Mouse (Mus musculus) left cerebral cortex, adult 9 months (tissue): ENCODE data around the gene Toporsl.

Source experiments
- DNase-seq, 2 experiments: peaks; one replicate each; pipeline ENCODE4 v3.0.0; 2022; ENCODE audit warnings: low spot score in 2 of 2

The Toporsl gene

GRCm38 (mm10) chr4:52595927-52596326 is at the start of gene Toporsl:
Gene Toporsl, plus strand, starts transcription at chr4:52596274.
- DNase-seq = no peak

GRCm38 (mm10) chr4:52557672-52558071 is 38.4 kb upstream of the Toporsl start:
- no peak for DNase-seq

GRCm38 (mm10) chr4:52558080-52558479 is 38.0 kb upstream of the Toporsl start:
- DNase-seq = no peak

GRCm38 (mm10) chr4:52563859-52564258 is 32.2 kb upstream of the Toporsl start:
- DNase-seq = no peak

- DNase-seq = no peak
Measured at GRCm38 (mm10) chr4:52586194-52586734, 9.8 kb upstream of the Toporsl start.

GRCm38 (mm10) chr4:52593821-52594356 is 2.2 kb upstream of the Toporsl start:
- DNase-seq = no peak

- DNase-seq = no peak
Measured at GRCm38 (mm10) chr4:52594632-52595031, 1.4 kb upstream of the Toporsl start.

GRCm38 (mm10) chr4:52598180-52598881 is 2.3 kb downstream of the Toporsl start:
- DNase-seq = no peak

- no peak for DNase-seq
Measured at GRCm38 (mm10) chr4:52606923-52607322, 10.8 kb downstream of the Toporsl start.

GRCm38 (mm10) chr4:52634986-52635385 is 38.9 kb downstream of the Toporsl start:
- no peak for DNase-seq

GRCm38 (mm10) chr4:52647791-52648190 is 51.7 kb downstream of the Toporsl start:
- DNase-seq = no peak

- no peak for DNase-seq
Measured at GRCm38 (mm10) chr4:52659701-52660100, 63.6 kb downstream of the Toporsl start.

- DNase-seq = no peak
Measured at GRCm38 (mm10) chr4:52660701-52661117, 64.6 kb downstream of the Toporsl start.

- DNase-seq = no peak
Measured at GRCm38 (mm10) chr4:52661311-52661710, 65.2 kb downstream of the Toporsl start.
